8 mouse cellular contexts compared by ENCODE assay signal in the genomic region with DNA sequence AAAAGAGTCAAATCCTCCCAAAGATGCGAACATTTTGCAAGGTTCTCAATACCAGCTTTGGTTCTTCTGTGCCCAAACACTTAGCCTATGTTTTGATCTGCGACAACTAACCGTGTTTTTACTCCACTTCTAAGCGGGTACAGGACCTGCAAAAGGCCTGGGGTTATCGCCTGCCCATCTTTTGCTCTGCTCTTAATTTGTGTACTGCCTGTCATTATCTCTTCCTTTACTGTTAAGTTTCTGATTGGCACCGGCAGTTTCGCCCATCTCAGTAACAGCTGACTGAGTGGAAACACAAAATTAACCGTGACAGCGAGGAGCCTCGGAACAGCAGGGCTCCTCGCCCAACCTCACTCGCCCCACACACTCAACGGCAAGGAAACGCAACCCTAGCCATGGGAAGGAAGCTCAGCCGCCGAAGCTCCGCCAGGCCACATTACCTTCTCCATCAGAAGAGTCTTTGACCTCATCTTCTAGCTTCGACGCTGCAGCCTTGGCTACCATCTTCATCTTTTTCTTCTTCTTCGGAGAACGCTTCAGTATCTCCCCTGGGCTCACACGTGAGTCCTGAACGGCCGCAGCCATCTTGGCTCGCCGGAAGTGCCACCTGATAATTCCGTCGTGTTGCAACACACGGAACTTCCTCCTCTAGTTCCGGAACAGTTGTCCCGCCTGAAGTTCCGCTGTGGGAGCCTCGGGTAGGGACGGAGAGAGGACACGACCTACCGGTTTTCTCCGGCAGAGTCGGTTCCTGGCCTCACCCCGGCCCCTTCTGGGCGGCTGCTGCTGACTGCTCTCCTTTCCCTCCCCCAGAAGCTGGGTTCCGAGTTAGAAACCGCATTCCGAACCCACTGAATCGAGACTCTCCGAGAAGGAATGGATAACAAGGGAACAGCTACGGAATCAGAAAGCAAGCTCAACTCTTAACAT. TPM values are rescaled to one million over a fixed set of nuclear protein-coding genes. Genes with fewer than 3 reads are reported as not detected.
DNase-seq lines count a peak whose midpoint lies in the region; ATAC-seq lines count a peak whose summit lies in the region.

Gene Rrp15, minus strand, starts transcription at position 635 of the 930 bp plus-strand sequence.

- no peaks in the 10 kb centered on the region for H3K27me3 ChIP-seq in hindbrain, embryonic 12.5 days

- H3K9me3 ChIP-seq in hindbrain, embryonic 12.5 days (replicated peaks), result no peaks in the 10 kb centered on the region

- H3K4me1 ChIP-seq in hindbrain, embryonic 12.5 days, result peaks cover 17% of the 10 kb centered on the region

- peak; percentile 90 for ATAC-seq in hindbrain, embryonic 12.5 days (ENCODE audit: low FRiP score)

- peak within 1 kb of the TSS; percentile 74 for H3K4me3 ChIP-seq in hindbrain, embryonic 12.5 days

- H3K4me2 ChIP-seq in hindbrain, embryonic 12.5 days (replicated peaks), result peak within 1 kb of the TSS; percentile 88

- H3K27ac ChIP-seq in hindbrain, embryonic 12.5 days, result peak within 1 kb of the TSS; percentile 87

- no peaks in the 10 kb centered on the region for H3K36me3 ChIP-seq in hindbrain, embryonic 12.5 days

- under 1% methylated on average over 46 of the region's 46 CpGs for WGBS in hindbrain, embryonic 12.5 days

- peak within 1 kb of the TSS; percentile 83 for H3K9ac ChIP-seq in hindbrain, embryonic 12.5 days

- peak; percentile 96 for DNase-seq in NIH3T3 (ENCODE audit: low read depth)
- peak; percentile 89 to 90 for DNase-seq in cerebellum, postnatal 10 days
- DNase-seq in frontal cortex, postnatal 10 days (ENCODE audit: low spot score in 2 of 2), result peak; percentile 64 to 86
- peak; percentile 90 for DNase-seq in layer of hippocampus, postnatal 14 days (ENCODE audit: low spot score in 2 of 2)
- peak; percentile 86 for DNase-seq in lung, postnatal 14 days
- DNase-seq in retina, adult 2 months (ENCODE audit: low read depth, low spot score), result peak; percentile 86
- DNase-seq in thymus, postnatal 36 days, result peak; percentile 80 to 83

RNA-seq across cellular contexts. Expression of gene Rrp15, which starts in this region (rescaled TPM):
- 41.3 and 44.0 TPM in 2 replicates for polyA plus RNA-seq in hindbrain, embryonic 12.5 days (2016; fragmentation: Nextera tagmentation; extraction: Ambion mirVana)
- total RNA-seq in layer of hippocampus, postnatal 14 days (2021), result 10 to 100 TPM; 13.0 to 16.8 TPM

Comparison
In these comparisons a context has a peak if more than half of its experiments do, and no peak if none do; other contexts are left out.
1. Peak in every context shown above with its lines: DNase-seq, ATAC-seq, H3K4me3 ChIP-seq and H3K27ac ChIP-seq.